22 mouse cellular contexts compared by ENCODE assay signal in the genomic region with DNA sequence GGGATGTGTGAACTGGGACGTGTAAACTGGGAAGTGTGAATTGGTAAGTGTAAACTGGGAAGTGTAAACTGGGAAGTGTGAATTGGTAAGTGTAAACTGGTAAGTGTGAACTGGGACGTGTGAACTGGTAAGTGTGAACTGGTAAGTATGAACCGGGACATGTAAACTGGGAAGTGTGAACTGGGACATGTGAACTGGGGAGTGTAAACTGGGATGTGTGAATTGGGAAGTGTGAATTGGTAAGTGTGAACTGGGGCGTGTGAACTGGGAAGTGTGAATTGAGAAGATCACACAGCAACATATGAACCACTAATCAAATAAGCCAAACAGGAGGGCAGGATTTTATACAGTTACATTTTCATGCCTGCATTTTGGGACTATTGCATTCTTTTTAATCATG. TPM values are rescaled to one million over a fixed set of nuclear protein-coding genes. Genes with fewer than 3 reads are reported as not detected.
A peak's percentile ranks its signal among the peaks of the same experiment; 100 is the strongest.
DNase-seq lines count a peak whose midpoint lies in the region; ATAC-seq and TF ChIP-seq lines count a peak whose summit lies in the region.
"Had no signal": no experiment of that assay in that cellular context is flagged by ENCODE, and none has a peak within 500 bp of the region (broad histone marks: within the 10 kb centered on the region; RNA-seq: fewer than 3 reads in every experiment).

No protein-coding gene starts in this region.

- no peak overlapping the region for H3K9ac ChIP-seq in midbrain, embryonic 11.5 days (ENCODE audit: low read length)
- no peak overlapping the region for H3K9ac ChIP-seq in midbrain, postnatal 0 days (replicated peaks; ENCODE audit: low read length, poor library complexity, severe bottlenecking)
- no peak overlapping the region for H3K9ac ChIP-seq in hindbrain, postnatal 0 days (replicated peaks; ENCODE audit: low read length)
- H3K9ac ChIP-seq: embryonic facial prominence, embryonic 12.5 days; embryonic facial prominence, embryonic 15.5 days; forebrain, embryonic 12.5 days; forebrain, embryonic 15.5 days; hindbrain, embryonic 12.5 days; hindbrain, embryonic 15.5 days had no signal

- no peak overlapping the region for H3K27ac ChIP-seq in midbrain, embryonic 11.5 days (ENCODE audit: low read depth, low read length)
- H3K27ac ChIP-seq in midbrain, postnatal 0 days (ENCODE audit: low read depth, low read length): no peak overlapping the region
- H3K27ac ChIP-seq in hindbrain, postnatal 0 days: no peak overlapping the region
- H3K27ac ChIP-seq: embryonic facial prominence, embryonic 12.5 days; embryonic facial prominence, embryonic 15.5 days; forebrain, embryonic 12.5 days; forebrain, embryonic 15.5 days; gastrocnemius, adult 2 months; hindbrain, embryonic 12.5 days; hindbrain, embryonic 15.5 days had no signal

- H3K4me2 ChIP-seq in midbrain, embryonic 11.5 days: no peak overlapping the region
- no peak overlapping the region for H3K4me2 ChIP-seq in midbrain, postnatal 0 days (ENCODE audit: low read depth, low read length, poor library complexity, severe bottlenecking)
- no peak overlapping the region for H3K4me2 ChIP-seq in hindbrain, postnatal 0 days (ENCODE audit: low read depth, low read length)
- H3K4me2 ChIP-seq: embryonic facial prominence, embryonic 12.5 days; embryonic facial prominence, embryonic 15.5 days; forebrain, embryonic 12.5 days; forebrain, embryonic 15.5 days; heart, embryonic 11.5 days; hindbrain, embryonic 12.5 days; hindbrain, embryonic 15.5 days had no signal

- H3K4me3 ChIP-seq in midbrain, embryonic 11.5 days (ENCODE audit: low read depth, low read length): no peak overlapping the region
- no peak overlapping the region for H3K4me3 ChIP-seq in midbrain, postnatal 0 days (ENCODE audit: low read depth, low read length)
- H3K4me3 ChIP-seq in hindbrain, postnatal 0 days (ENCODE audit: low read length): no peak overlapping the region
- H3K4me3 ChIP-seq: embryonic facial prominence, embryonic 12.5 days; embryonic facial prominence, embryonic 15.5 days; forebrain, embryonic 12.5 days; forebrain, embryonic 15.5 days; gastrocnemius, adult 2 months; hindbrain, embryonic 12.5 days; hindbrain, embryonic 15.5 days had no signal

- no peaks in the 10 kb centered on the region for H3K4me1 ChIP-seq in midbrain, embryonic 11.5 days (ENCODE audit: control insufficient read depth, insufficient read depth, low read length)
- H3K4me1 ChIP-seq in midbrain, postnatal 0 days (ENCODE audit: insufficient read depth, low read length): no peaks in the 10 kb centered on the region
- no peaks in the 10 kb centered on the region for H3K4me1 ChIP-seq in hindbrain, postnatal 0 days (ENCODE audit: insufficient read depth, low read length)
- H3K4me1 ChIP-seq: embryonic facial prominence, embryonic 12.5 days; forebrain, embryonic 12.5 days; forebrain, embryonic 15.5 days; hindbrain, embryonic 12.5 days; hindbrain, embryonic 15.5 days had no signal

- no peak for ATAC-seq in midbrain, embryonic 11.5 days (ENCODE audit: low FRiP score)
- ATAC-seq in midbrain, postnatal 0 days (ENCODE audit: low FRiP score): no peak
- ATAC-seq in hindbrain, postnatal 0 days: no peak
- ATAC-seq: activated CD4-positive, CD25-positive, alpha-beta regulatory T cell, adult 4 months; intestine, postnatal 0 days had no signal

- no peak for TF ChIP-seq CTCF in midbrain, postnatal 0 days (IDR thresholded peaks at IDR 0.05)
- TF ChIP-seq CTCF in hindbrain, postnatal 0 days (IDR thresholded peaks at IDR 0.05; ENCODE audit: low read depth): no peak

- H3K27me3 ChIP-seq in midbrain, embryonic 11.5 days (ENCODE audit: control insufficient read depth, insufficient read depth, low read length): no peaks in the 10 kb centered on the region
- no peaks in the 10 kb centered on the region for H3K27me3 ChIP-seq in midbrain, postnatal 0 days (ENCODE audit: insufficient read depth, low read length)
- H3K27me3 ChIP-seq in hindbrain, postnatal 0 days (ENCODE audit: insufficient read depth, low read length): no peaks in the 10 kb centered on the region
- H3K27me3 ChIP-seq: embryonic facial prominence, embryonic 12.5 days; embryonic facial prominence, embryonic 15.5 days; forebrain, embryonic 12.5 days; forebrain, embryonic 15.5 days; hindbrain, embryonic 12.5 days; hindbrain, embryonic 15.5 days had no signal

- DNase-seq in midbrain, embryonic 11.5 days (ENCODE audit: low spot score, missing footprints): peak; percentile 77
- no peak for DNase-seq in midbrain, postnatal 0 days (ENCODE audit: low spot score)
- peak; percentile 18 for DNase-seq in ZHBTc4 (ENCODE audit: low read depth, low spot score)
- DNase-seq in induced T-regulatory cell, adult 2 months (ENCODE audit: low read depth): peak; percentile 49
- peak; percentile 64 for DNase-seq in naive thymus-derived CD4-positive, alpha-beta T cell, adult 2 months (ENCODE audit: low read depth)
- no peak for DNase-seq in ovary, postnatal 14 days (ENCODE audit: low spot score)
- no peak for DNase-seq in hindbrain, postnatal 0 days (ENCODE audit: low spot score)
- DNase-seq: adrenal gland, postnatal 10 days; cerebellum, adult 11 months; cerebellum, adult 9-11 months; cerebellum, postnatal 25 days; gastrocnemius, adult 2 months; gastrocnemius, postnatal 14 days had no signal

- H3K9me3 ChIP-seq in midbrain, embryonic 11.5 days (ENCODE audit: control insufficient read depth, low read length): no peaks in the 10 kb centered on the region; the same call in 1 of the 2 replicates
- H3K9me3 ChIP-seq in midbrain, postnatal 0 days (ENCODE audit: low read length): no peaks in the 10 kb centered on the region
- no peaks in the 10 kb centered on the region for H3K9me3 ChIP-seq in hindbrain, postnatal 0 days (ENCODE audit: low read length)
- H3K9me3 ChIP-seq: embryonic facial prominence, embryonic 12.5 days; embryonic facial prominence, embryonic 15.5 days; forebrain, embryonic 12.5 days; hindbrain, embryonic 12.5 days; hindbrain, embryonic 15.5 days had no signal

- no peaks in the 10 kb centered on the region for H3K36me3 ChIP-seq in midbrain, embryonic 11.5 days (ENCODE audit: control insufficient read depth, insufficient read depth, low read length)
- no peaks in the 10 kb centered on the region for H3K36me3 ChIP-seq in midbrain, postnatal 0 days (ENCODE audit: insufficient read depth, low read length)
- H3K36me3 ChIP-seq in hindbrain, postnatal 0 days (ENCODE audit: insufficient read depth, low read length): no peaks in the 10 kb centered on the region
- H3K36me3 ChIP-seq: forebrain, embryonic 12.5 days; forebrain, embryonic 15.5 days; hindbrain, embryonic 12.5 days; hindbrain, embryonic 15.5 days had no signal

- WGBS in midbrain, embryonic 11.5 days: 92% methylated on average over 4 of the region's 4 CpGs
- WGBS in midbrain, postnatal 0 days: 95% methylated on average over 4 of the region's 4 CpGs
- 93% methylated on average over 4 of the region's 4 CpGs for WGBS in hindbrain, postnatal 0 days

RNA-seq across cellular contexts. Expression of a gene that starts 23.0 kb away (rescaled TPM):
- 6.1 and 7.5 TPM in 2 replicates for polyA plus RNA-seq in midbrain, embryonic 11.5 days (2014; fragmentation: Nextera tagmentation; extraction: Ambion mirVana)
- total RNA-seq in midbrain, postnatal 0 days (2014; rRNA removed): 6.2 and 6.4 TPM in 2 replicates
- polyA plus RNA-seq in midbrain, postnatal 0 days (2015; fragmentation: Nextera tagmentation; extraction: Ambion mirVana): 13.0 and 14.9 TPM in 2 replicates
- 5.5 and 11.0 TPM in 2 replicates for total RNA-seq in hindbrain, postnatal 0 days (2014; rRNA removed)
- polyA plus RNA-seq in hindbrain, postnatal 0 days (2015; fragmentation: Nextera tagmentation; extraction: Ambion mirVana): 13.1 and 18.4 TPM in 2 replicates

RNA-seq across cellular contexts. Expression of a gene that starts 27.9 kb away (rescaled TPM):
- polyA plus RNA-seq in midbrain, embryonic 11.5 days (2014; fragmentation: Nextera tagmentation; extraction: Ambion mirVana): 33.3 and 34.0 TPM in 2 replicates
- total RNA-seq in midbrain, postnatal 0 days (2014; rRNA removed): 17.8 and 24.7 TPM in 2 replicates
- 19.6 and 23.9 TPM in 2 replicates for polyA plus RNA-seq in midbrain, postnatal 0 days (2015; fragmentation: Nextera tagmentation; extraction: Ambion mirVana)
- total RNA-seq in hindbrain, postnatal 0 days (2014; rRNA removed): 15.9 and 16.5 TPM in 2 replicates
- 25.4 and 26.3 TPM in 2 replicates for polyA plus RNA-seq in hindbrain, postnatal 0 days (2015; fragmentation: Nextera tagmentation; extraction: Ambion mirVana)

Comparison
In these comparisons a context has a peak if more than half of its experiments do, and no peak if none do; other contexts are left out.
1. DNase-seq: peak in midbrain, embryonic 11.5 days (single experiment), ZHBTc4 (single experiment), induced T-regulatory cell, adult 2 months (single experiment) and naive thymus-derived CD4-positive, alpha-beta T cell, adult 2 months (single experiment); none in midbrain, postnatal 0 days (single experiment), ovary, postnatal 14 days (single experiment) and hindbrain, postnatal 0 days (single experiment).